Comparison of ENCODE assay signal across 23 mouse cellular contexts in the genomic region with DNA sequence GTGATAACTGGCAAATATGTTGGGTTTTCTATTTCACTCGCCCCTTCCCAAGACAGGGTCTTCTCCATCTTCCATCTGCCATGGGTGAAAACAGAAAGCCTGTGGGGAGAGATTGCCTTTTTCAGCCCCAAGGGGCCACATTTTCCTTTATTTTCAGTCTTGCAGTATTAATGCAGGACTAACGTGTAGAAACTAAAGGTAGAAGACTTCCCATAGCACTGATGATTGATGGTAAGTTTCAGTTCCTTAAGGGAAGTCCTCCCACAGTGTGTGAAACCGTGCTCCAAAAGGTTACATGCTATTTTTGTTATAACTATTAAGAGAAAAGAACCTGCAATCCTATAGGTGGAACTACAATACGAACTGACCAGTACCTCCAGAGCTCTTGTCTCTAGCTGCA.
"Had no signal": no experiment of that assay in that cellular context is flagged by ENCODE, and none has a peak within 500 bp of the region (broad histone marks: within the 10 kb centered on the region; RNA-seq: fewer than 3 reads in every experiment).

No protein-coding gene starts in this region.

- H3K27ac ChIP-seq: heart, adult 2 months; heart, embryonic 10.5 days; hindbrain, embryonic 13.5 days; hindbrain, embryonic 15.5 days; hindbrain, postnatal 0 days; layer of hippocampus, adult 2 months; left cerebral cortex, adult 2 months; limb, embryonic 10.5 days; limb, embryonic 12.5 days; liver, embryonic 13.5 days had no signal

- ATAC-seq: hindbrain, postnatal 0 days; intestine, embryonic 16.5 days had no signal

- H3K27me3 ChIP-seq: heart, embryonic 12.5 days; hindbrain, embryonic 13.5 days; hindbrain, embryonic 15.5 days; limb, embryonic 12.5 days; liver, embryonic 13.5 days had no signal

- H3K4me1 ChIP-seq: heart, embryonic 10.5 days; heart, embryonic 12.5 days; hindbrain, embryonic 13.5 days; hindbrain, embryonic 15.5 days; liver, embryonic 13.5 days had no signal

- H3K4me3 ChIP-seq: heart, adult 2 months; heart, embryonic 10.5 days; heart, embryonic 12.5 days; hindbrain, embryonic 13.5 days; hindbrain, embryonic 15.5 days; layer of hippocampus, adult 2 months; left cerebral cortex, adult 2 months; limb, embryonic 10.5 days; limb, embryonic 12.5 days; liver, embryonic 13.5 days had no signal

- H3K9me3 ChIP-seq: heart, embryonic 10.5 days; heart, embryonic 12.5 days; hindbrain, embryonic 13.5 days; hindbrain, embryonic 15.5 days; limb, embryonic 10.5 days; limb, embryonic 12.5 days; liver, embryonic 13.5 days had no signal

- H3K4me2 ChIP-seq: heart, embryonic 12.5 days; hindbrain, embryonic 13.5 days; hindbrain, embryonic 15.5 days; limb, embryonic 12.5 days; liver, embryonic 11.5 days; liver, embryonic 13.5 days had no signal

- DNase-seq: gastrocnemius, postnatal 25 days; heart, adult 11 months; heart, adult 2 months; heart, postnatal 10 days; heart, postnatal 36 days; kidney, adult 11 months; kidney, adult 8-10 months; kidney, postnatal 10 days; kidney, postnatal 25 days; kidney, postnatal 4 days; liver; liver, embryonic 13.5 days had no signal

- H3K36me3 ChIP-seq: heart, embryonic 10.5 days; heart, embryonic 12.5 days; hindbrain, embryonic 13.5 days; hindbrain, embryonic 15.5 days; limb, embryonic 10.5 days; limb, embryonic 12.5 days; liver, embryonic 13.5 days had no signal

- H3K9ac ChIP-seq: heart, embryonic 12.5 days; hindbrain, embryonic 13.5 days; hindbrain, embryonic 15.5 days; limb, embryonic 12.5 days; liver, embryonic 13.5 days had no signal
